Mouse (Mus musculus) cerebellum, postnatal 36 days (tissue): ENCODE data around the gene Gm20388.

Experiments used
- DNase-seq, 2 experiments: peaks; one replicate each; pipeline ENCODE4 v3.0.0; 2021 to 2022; ENCODE audit warnings: mixed read lengths in 2 of 2

Gene Gm20388

GRCm38 (mm10) chr8:123343422-123343821 is 3432.8 kb downstream of the Gm20388 start:
- no peak for DNase-seq

- DNase-seq: no peak
These were observed 3434.5 kb downstream of the Gm20388 start for GRCm38 (mm10) chr8:123345135-123345534.

- no peak for DNase-seq
These were observed 3435.2 kb downstream of the Gm20388 start for GRCm38 (mm10) chr8:123345856-123346255.

- DNase-seq: no peak
These were observed 3436.7 kb downstream of the Gm20388 start for GRCm38 (mm10) chr8:123347293-123347692.

- no peak for DNase-seq
These were observed 3437.7 kb downstream of the Gm20388 start for GRCm38 (mm10) chr8:123348237-123348843.

- no peak for DNase-seq
These were observed 3438.4 kb downstream of the Gm20388 start for GRCm38 (mm10) chr8:123349073-123349472.

GRCm38 (mm10) chr8:123352118-123352517 is 3441.5 kb downstream of the Gm20388 start:
- DNase-seq: no peak

GRCm38 (mm10) chr8:123352786-123353185 is 3442.1 kb downstream of the Gm20388 start:
- DNase-seq: peak; percentile 28 to 38

- no peak for DNase-seq
These were observed 3442.6 kb downstream of the Gm20388 start for GRCm38 (mm10) chr8:123353216-123353615.

- peak; percentile 85 to 91 for DNase-seq
These were observed 3450.6 kb downstream of the Gm20388 start for GRCm38 (mm10) chr8:123361082-123361739.

GRCm38 (mm10) chr8:123373403-123374238 is 3463.0 kb downstream of the Gm20388 start, which contains the start of gene Tcf25:
TSS of gene Tcf25 (plus strand) at chr8:123373753.
- peak; percentile 94 to 97 for DNase-seq

GRCm38 (mm10) chr8:123374239-123374578 is 3463.6 kb downstream of the Gm20388 start:
- DNase-seq: peak; percentile 93 to 94

- no peak for DNase-seq
These were observed 3465.1 kb downstream of the Gm20388 start for GRCm38 (mm10) chr8:123375701-123376100.

- DNase-seq: no peak
These were observed 3465.5 kb downstream of the Gm20388 start for GRCm38 (mm10) chr8:123376106-123376505.

- no peak for DNase-seq
These were observed 3471.1 kb downstream of the Gm20388 start for GRCm38 (mm10) chr8:123381711-123382110.

- no peak for DNase-seq
These were observed 3471.9 kb downstream of the Gm20388 start for GRCm38 (mm10) chr8:123382516-123382915.

GRCm38 (mm10) chr8:123384883-123385540 is 3474.4 kb downstream of the Gm20388 start:
- no peak for DNase-seq

GRCm38 (mm10) chr8:123387041-123387440 is 3476.4 kb downstream of the Gm20388 start:
- no peak for DNase-seq

GRCm38 (mm10) chr8:123387801-123388200 is 3477.2 kb downstream of the Gm20388 start:
- no peak for DNase-seq

- peak; percentile 66 to 70 for DNase-seq
These were observed 3478.4 kb downstream of the Gm20388 start for GRCm38 (mm10) chr8:123389026-123389425.

GRCm38 (mm10) chr8:123398308-123398707 is 3487.7 kb downstream of the Gm20388 start:
- DNase-seq: no peak

GRCm38 (mm10) chr8:123401936-123402335 is 3491.3 kb downstream of the Gm20388 start:
- DNase-seq: no peak

- DNase-seq: peak in 1 of 2 experiments; percentile 2
These were observed 3492.2 kb downstream of the Gm20388 start for GRCm38 (mm10) chr8:123402730-123403326.
